Mouse (Mus musculus) heart, adult 2 months (tissue): ENCODE measurements around the gene Atxn7l1. TPM values are rescaled to one million over a fixed set of nuclear protein-coding genes. Genes with fewer than 3 reads are reported as not detected.
A peak's percentile ranks its signal among the peaks of the same experiment; 100 is the strongest.

Source experiments
- DNase-seq, 2 experiments: peaks; one replicate each; pipeline ENCODE4 v3.0.0; 2021
- H3K27ac ChIP-seq: fragments of 200-600 bp; 2 replicates; pipeline ENCODE4 v1.8.1; 2022
- H3K27me3 ChIP-seq: fragments of 200-500 bp; 2 replicates; pipeline ENCODE4 v1.6.1; 2012; ENCODE audit warnings: mild to moderate bottlenecking, low read length, inconsistent platforms, mixed read lengths; ENCODE audit not compliant: control insufficient read depth, insufficient read depth
- H3K36me3 ChIP-seq: fragments of 200-500 bp; 2 replicates; pipeline ENCODE4 v1.6.1; 2012; ENCODE audit warnings: low read length, inconsistent platforms; ENCODE audit not compliant: control insufficient read depth, insufficient read depth
- H3K4me1 ChIP-seq: fragments of 200-500 bp; 2 replicates; pipeline ENCODE4 v1.6.1; 2011; ENCODE audit warnings: low read length; ENCODE audit not compliant: control insufficient read depth, insufficient read depth
- H3K4me3 ChIP-seq: fragments of 200-600 bp; 2 replicates; pipeline ENCODE4 v1.8.1; 2022
- H3K79me2 ChIP-seq: fragments of 200-500 bp; replicated peaks from 2 replicates; pipeline ENCODE4 v1.6.1; 2012; ENCODE audit warnings: mild to moderate bottlenecking, inconsistent platforms, low read length, moderate library complexity, mixed read lengths; ENCODE audit not compliant: control insufficient read depth, insufficient read depth
- H3K9ac ChIP-seq: fragments of 200-500 bp; 2 replicates; pipeline ENCODE4 v1.6.1; 2012; ENCODE audit warnings: low read depth, mild to moderate bottlenecking, control low read depth, inconsistent platforms, low read length, mixed read lengths
- CTCF ChIP-seq: fragments of 200-600 bp; IDR thresholded peaks from 2 replicates; pipeline ENCODE4 v1.8.1; 2022; ENCODE audit warnings: antibody characterized with exemption, mild to moderate bottlenecking, moderate library complexity
- EP300 ChIP-seq: fragments of 200-500 bp; IDR thresholded peaks from 2 replicates; pipeline ENCODE4 v1.6.1; 2011; ENCODE audit warnings: low read depth, low read length, control low read depth; ENCODE audit not compliant: insufficient read depth
- POLR2A ChIP-seq: fragments of 200-500 bp; IDR thresholded peaks from 2 replicates; pipeline ENCODE4 v1.6.1; 2011; ENCODE audit warnings: mild to moderate bottlenecking, low read depth, low read length, control low read depth; ENCODE audit not compliant: insufficient read depth
- WGBS: fragments of 180-500 bp; shearing (Covaris S2); methylation state at CpG from one replicate; pipeline ENCODE4 v1.1.7; 2018; 5-methylcytosine and 5-hydroxymethylcytosine counted together
- intact Hi-C: fragments of 180-260 bp; cut with DNase I; formaldehyde crosslinking; loops from one replicate; pipeline ENCODE4 v1.15.1; 2025
- polyA plus RNA-seq: library from polyadenylated mRNA; depleted of rRNA; stranded (reverse); fragments of >200 nt; gene quantifications from 2 replicates; pipeline ENCODE4 v1.2.3, GENCODE M21; 2012
- total RNA-seq, 2 experiments: library from RNA; stranded (reverse); gene quantifications; 2 replicates each; pipeline ENCODE4 v1.2.3; 2021

Gene Atxn7l1
- total and polyA plus RNA-seq, 3 experiments: 18.8 to 21.6 (median 19.0) TPM

DNA sequence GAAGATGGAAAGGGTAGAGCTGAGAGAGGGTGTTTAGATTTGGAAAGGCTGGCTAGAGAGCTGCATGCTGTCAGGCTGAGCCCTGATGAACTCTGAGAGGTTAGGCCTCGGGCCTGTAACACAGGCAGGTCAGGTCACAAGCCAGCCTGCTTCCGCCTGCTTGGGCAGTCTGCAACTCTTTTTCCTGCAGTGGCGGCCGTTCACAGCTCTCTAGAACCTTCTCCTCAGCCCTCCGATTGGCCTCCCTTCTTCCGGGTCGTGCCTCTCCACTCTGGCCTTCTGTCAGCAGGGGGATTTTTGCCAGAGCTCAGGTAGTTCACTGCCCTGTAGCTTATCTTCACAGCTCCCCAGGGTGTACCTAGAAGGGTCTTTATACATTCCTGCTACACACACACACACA is 26.7 kb downstream of the Atxn7l1 start:
- Histone ChIP-seq H3K9ac (no peak overlapping the region), H3K36me3 (no peaks in the 10 kb centered on the region), H3K4me3 (no peak overlapping the region), H3K79me2 (peaks cover 1% of the 10 kb centered on the region), H3K4me1 (peaks cover 7% of the 10 kb centered on the region), H3K27ac (no peak overlapping the region), H3K27me3 (no peaks in the 10 kb centered on the region)
- TF ChIP-seq EP300: no peak
- TF ChIP-seq POLR2A: no peak
- no peak for TF ChIP-seq CTCF
- 84% methylated on average over 7 of the region's 7 CpGs for WGBS
- intact Hi-C loops: no loop called here
- DNase-seq: no peak

DNA sequence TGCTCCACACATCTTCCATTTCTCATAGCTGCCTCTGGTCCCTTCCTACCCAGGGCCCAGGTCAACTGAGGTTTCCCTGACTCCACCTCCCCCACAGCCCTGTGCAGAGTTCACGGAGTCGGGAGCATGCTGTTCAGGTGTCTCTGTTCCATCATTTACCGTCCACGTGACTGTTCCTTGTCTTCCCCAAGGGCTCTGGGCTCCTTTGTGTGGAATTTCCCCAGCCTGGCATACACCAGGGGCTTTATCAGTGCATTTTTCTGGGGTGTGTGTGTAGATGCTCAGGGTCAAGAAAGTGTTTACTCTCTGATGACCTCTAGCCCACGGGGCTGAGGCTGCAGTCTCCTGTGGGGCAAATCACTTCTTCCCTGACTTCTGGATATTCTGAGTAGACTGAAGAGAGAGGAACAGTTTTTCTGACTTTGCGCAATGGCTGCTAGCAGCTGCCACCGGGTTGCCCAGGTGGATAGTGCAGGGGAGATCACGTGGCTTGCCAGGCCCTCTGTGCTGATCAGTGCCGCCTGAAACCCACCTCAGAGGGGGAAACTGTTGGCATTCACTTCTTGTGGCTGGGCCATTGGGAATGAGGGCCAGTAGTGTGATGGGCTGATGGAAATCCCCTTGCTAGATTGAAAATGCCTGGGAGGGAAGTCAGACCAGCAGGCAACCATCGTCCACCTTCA is 27.3 kb downstream of the Atxn7l1 start:
- DNase-seq: no peak
- Histone ChIP-seq H3K4me1 (peaks cover 7% of the 10 kb centered on the region), H3K9ac (no peak overlapping the region), H3K4me3 (no peak overlapping the region), H3K27me3 (no peaks in the 10 kb centered on the region), H3K27ac (no peak overlapping the region), H3K79me2 (peaks cover 1% of the 10 kb centered on the region), H3K36me3 (no peaks in the 10 kb centered on the region)
- intact Hi-C loops: no loop called here
- TF ChIP-seq CTCF: no peak
- TF ChIP-seq EP300: no peak
- TF ChIP-seq POLR2A: no peak
- WGBS: 75% methylated on average over 10 of the region's 10 CpGs

DNA sequence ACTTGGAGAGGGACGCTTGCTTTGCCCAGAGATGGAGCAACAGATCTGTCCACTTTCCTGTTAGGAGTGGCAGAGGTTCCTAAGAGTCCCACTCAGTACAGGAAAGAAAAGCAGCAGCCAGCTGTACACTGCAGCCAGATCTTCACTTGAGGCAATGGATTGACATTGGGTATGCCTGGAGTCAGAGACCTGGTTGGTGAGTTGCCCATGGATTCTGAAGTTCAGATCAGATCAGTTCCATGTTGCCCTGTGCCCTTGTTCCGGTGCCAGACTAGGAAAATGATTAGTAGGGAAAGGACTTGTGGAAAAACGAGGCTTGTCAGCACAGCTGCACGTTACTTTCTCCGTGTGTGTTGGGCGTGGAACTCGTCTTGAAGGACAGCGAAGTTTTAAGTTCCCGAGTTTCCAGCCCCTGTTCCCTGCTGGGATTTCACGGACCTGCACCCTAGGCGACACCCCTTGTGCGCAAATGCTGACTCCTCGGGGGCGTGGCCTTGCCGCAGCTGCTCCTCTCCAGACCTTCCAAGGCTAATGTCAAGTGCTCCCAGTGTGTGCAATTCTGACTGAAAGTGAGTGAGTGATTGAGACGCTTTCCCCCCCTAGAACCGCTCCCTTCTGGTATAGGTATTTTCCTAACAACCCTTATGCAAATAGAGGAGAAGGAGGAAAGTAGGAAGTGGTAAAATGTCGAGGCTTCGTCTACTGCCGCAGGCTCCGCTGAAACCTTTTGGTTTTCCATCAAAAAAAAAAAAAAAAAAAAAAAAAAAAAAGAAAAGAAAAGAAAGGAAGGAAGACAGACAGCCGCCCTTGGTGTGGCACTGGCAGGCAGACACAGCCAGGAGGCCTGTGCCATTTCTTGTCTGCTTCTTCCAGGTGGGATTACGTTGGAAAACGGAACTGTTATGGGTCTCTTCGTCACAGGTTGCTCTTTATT is 28.4 kb downstream of the Atxn7l1 start:
- peak; percentile 73 to 77 for DNase-seq
- intact Hi-C loops: no loop called here
- peak overlapping the region; percentile 44 for H3K4me3 ChIP-seq

DNA sequence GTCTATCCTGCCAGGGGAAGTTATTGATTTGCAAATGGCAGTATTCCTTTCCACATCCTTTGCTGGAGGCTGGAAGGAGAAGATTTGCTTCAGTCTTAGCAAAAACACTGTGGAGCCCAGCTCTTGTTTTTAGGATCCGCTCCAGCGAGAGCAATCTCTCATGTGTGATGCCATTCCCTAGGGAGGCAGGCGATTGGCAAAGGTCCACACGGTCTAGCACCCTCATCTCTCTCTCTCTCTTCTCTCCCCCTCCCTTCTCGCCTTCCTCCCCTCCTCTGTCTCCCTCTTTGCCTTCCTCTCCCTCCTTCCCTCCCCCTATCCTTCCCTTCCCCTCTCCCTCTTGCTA is 29.0 kb downstream of the Atxn7l1 start:
- no peaks in the 10 kb centered on the region for H3K36me3 ChIP-seq
- H3K4me1 ChIP-seq: peaks cover 7% of the 10 kb centered on the region
- intact Hi-C loops: no loop called here
- no peak for DNase-seq
- peak overlapping the region; percentile 44 for H3K4me3 ChIP-seq
- H3K27ac ChIP-seq: no peak overlapping the region
- H3K9ac ChIP-seq: no peak overlapping the region
- peaks cover 2% of the 10 kb centered on the region for H3K79me2 ChIP-seq
- no peaks in the 10 kb centered on the region for H3K27me3 ChIP-seq
- 57% methylated on average over 5 of the region's 5 CpGs for WGBS
- TF ChIP-seq CTCF (no peak), EP300 (no peak), POLR2A (no peak)

More for the DNA sequence above, 28.4 kb downstream of the Atxn7l1 start:
- 11% methylated on average over 25 of the region's 25 CpGs for WGBS
- Histone ChIP-seq H3K79me2 (peaks cover 2% of the 10 kb centered on the region), H3K9ac (peak overlapping the region; percentile 39), H3K36me3 (no peaks in the 10 kb centered on the region), H3K27ac (no peak overlapping the region), H3K27me3 (no peaks in the 10 kb centered on the region), H3K4me1 (peaks cover 7% of the 10 kb centered on the region)
- TF ChIP-seq CTCF (peak; percentile 42), POLR2A (no peak)

DNA sequence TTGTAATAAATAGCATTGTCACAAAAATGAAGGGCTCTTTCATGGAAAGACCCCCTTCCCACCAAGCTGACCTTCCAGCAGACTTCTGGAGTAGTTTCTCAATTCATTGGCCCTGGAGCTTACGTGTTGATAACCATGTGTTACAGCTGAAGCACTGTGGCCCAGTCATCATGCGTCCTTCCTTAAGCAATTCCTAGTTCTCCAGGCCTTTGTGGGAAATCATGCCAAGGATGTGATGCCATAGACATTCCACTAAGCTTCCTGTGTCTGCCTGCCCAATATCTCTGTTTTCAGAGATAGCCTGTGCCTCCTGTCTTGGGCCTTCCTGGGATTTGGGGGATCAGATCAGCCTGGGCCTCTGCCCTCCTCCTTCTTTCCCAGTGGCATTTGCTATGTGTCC is 32.9 kb downstream of the Atxn7l1 start:
- 70% methylated on average over 2 of the region's 2 CpGs for WGBS
- no peak overlapping the region for H3K9ac ChIP-seq
- intact Hi-C loops: no loop called here
- H3K4me1 ChIP-seq: peaks cover 5% of the 10 kb centered on the region
- H3K79me2 ChIP-seq: 0 out of 2 replicates have a peak, but pooled peaks cover 2% of the 10 kb centered on the region
- H3K36me3 ChIP-seq: no peaks in the 10 kb centered on the region; the same call in 1 of the 2 replicates
- no peak overlapping the region for H3K4me3 ChIP-seq
- no peak for DNase-seq
- H3K27me3 ChIP-seq: no peaks in the 10 kb centered on the region
- H3K27ac ChIP-seq: no peak overlapping the region
- TF ChIP-seq CTCF (no peak), EP300 (no peak), POLR2A (no peak)

DNA sequence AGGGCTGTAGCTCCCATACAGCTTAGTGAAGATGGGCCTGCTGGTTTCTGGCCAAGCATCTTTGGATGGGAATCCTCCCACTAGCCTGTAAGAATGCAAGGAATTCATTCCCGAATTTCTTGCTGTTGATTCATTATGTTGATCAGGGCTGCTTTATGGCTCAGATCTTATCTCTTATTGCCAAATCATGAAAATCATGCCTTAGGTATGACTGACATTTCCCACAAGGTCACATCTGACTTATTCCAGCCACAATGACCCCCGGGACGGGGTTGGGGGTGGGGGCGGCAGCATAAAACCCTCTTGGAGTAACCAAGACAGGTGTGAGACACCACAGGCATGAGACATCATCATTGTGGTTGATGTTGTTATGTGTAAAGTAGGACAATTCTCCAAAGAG is 34.4 kb downstream of the Atxn7l1 start:
- Histone ChIP-seq H3K27me3 (no peaks in the 10 kb centered on the region), H3K79me2 (0 out of 2 replicates have a peak, but pooled peaks cover 2% of the 10 kb centered on the region), H3K36me3 (no peaks in the 10 kb centered on the region; the same call in none of the 2 replicates), H3K9ac (no peak overlapping the region), H3K4me3 (no peak overlapping the region), H3K27ac (no peak overlapping the region), H3K4me1 (no peaks in the 10 kb centered on the region; the same call in 1 of the 2 replicates)
- no peak for DNase-seq
- WGBS: 84% methylated on average over 4 of the region's 4 CpGs
- TF ChIP-seq CTCF: no peak
- TF ChIP-seq POLR2A: no peak
- TF ChIP-seq EP300: no peak
- intact Hi-C loops: no loop called here
